Mouse (Mus musculus) bone marrow, adult 2 months (tissue): ENCODE data around the gene Spata31d1d. TPM values are rescaled to one million over a fixed set of nuclear protein-coding genes. Genes with fewer than 3 reads are reported as not detected.

Experiments used
- H3K27ac ChIP-seq: fragments of 200-500 bp; 2 replicates; pipeline ENCODE4 v1.5.1; 2012; ENCODE audit warnings: low read depth, mild to moderate bottlenecking, control low read depth, inconsistent platforms, low read length; ENCODE audit not compliant: control insufficient read depth, poor library complexity, insufficient read depth
- H3K4me1 ChIP-seq: fragments of 200-500 bp; 2 replicates; pipeline ENCODE4 v1.6.1; 2011; ENCODE audit warnings: low read length; ENCODE audit not compliant: control insufficient read depth, insufficient read depth
- H3K4me3 ChIP-seq: fragments of 200-500 bp; replicated peaks from 2 replicates; pipeline ENCODE3; 2011; ENCODE audit warnings: mild to moderate bottlenecking, low read depth, low read length, control low read depth; ENCODE audit not compliant: control insufficient read depth
- CTCF ChIP-seq: fragments of 200-500 bp; IDR thresholded peaks from 2 replicates; pipeline ENCODE4 v1.5.1; 2011; ENCODE audit warnings: low read length, control low read depth; ENCODE audit not compliant: control insufficient read depth, insufficient read depth
- POLR2A ChIP-seq: fragments of 200-500 bp; IDR thresholded peaks from 2 replicates; pipeline ENCODE4 v1.6.1; 2011; ENCODE audit warnings: low read depth, mild to moderate bottlenecking, control low read depth, low read length, borderline replicate concordance; ENCODE audit not compliant: control insufficient read depth
- WGBS: fragments of 180-500 bp; shearing (Covaris S2); methylation state at CpG from one replicate; pipeline ENCODE4 v1.1.7; 2018; 5-methylcytosine and 5-hydroxymethylcytosine counted together
- polyA plus RNA-seq: library from polyadenylated mRNA; stranded (reverse); fragments of >200 nt; gene quantifications from 2 replicates; pipeline ENCODE4 v1.2.4, GENCODE M21; 2011; ENCODE audit warnings: low replicate concordance; ENCODE audit not compliant: missing spikeins, insufficient read depth, insufficient read length

The Spata31d1d gene
- polyA plus RNA-seq, 1 experiment = not detected

GRCm38 (mm10) chr13:59679908-59680307 lies 51.6 kb downstream of the Spata31d1d start:
- no peak for TF ChIP-seq POLR2A
- no peak for TF ChIP-seq CTCF
- H3K4me1 ChIP-seq = peaks cover 1% of the 10 kb centered on the region; the same call in 1 of the 2 replicates
- H3K4me3 ChIP-seq = no peak overlapping the region
- 37% methylated on average over 4 of the region's 4 CpGs for WGBS
- no peak overlapping the region for H3K27ac ChIP-seq

DNA sequence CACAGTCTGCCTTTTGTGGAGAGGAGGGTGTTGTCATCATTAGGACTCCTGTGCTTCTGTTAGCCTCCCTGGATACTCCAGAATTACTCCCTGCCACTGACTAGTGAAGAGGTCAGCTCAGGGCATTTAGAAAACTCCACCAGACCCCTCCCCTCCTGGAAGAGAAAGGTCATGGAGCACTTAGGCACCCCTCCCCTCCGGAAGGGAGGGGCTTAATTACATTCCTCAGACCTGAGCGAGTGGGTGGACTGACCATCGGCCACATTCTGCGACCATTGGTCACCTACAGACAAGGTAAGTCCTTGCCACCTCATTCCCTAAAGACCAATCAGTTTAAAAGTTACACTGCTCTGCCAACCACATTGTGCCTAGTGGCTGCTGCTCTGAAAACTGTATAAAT lies 52.2 kb downstream of the Spata31d1d start:
- WGBS = 67% methylated on average over 4 of the region's 4 CpGs
- no peak overlapping the region for H3K4me3 ChIP-seq
- no peak for TF ChIP-seq POLR2A
- no peak for TF ChIP-seq CTCF
- no peak overlapping the region for H3K27ac ChIP-seq
- peaks cover 3% of the 10 kb centered on the region; the same call in 1 of the 2 replicates for H3K4me1 ChIP-seq

DNA sequence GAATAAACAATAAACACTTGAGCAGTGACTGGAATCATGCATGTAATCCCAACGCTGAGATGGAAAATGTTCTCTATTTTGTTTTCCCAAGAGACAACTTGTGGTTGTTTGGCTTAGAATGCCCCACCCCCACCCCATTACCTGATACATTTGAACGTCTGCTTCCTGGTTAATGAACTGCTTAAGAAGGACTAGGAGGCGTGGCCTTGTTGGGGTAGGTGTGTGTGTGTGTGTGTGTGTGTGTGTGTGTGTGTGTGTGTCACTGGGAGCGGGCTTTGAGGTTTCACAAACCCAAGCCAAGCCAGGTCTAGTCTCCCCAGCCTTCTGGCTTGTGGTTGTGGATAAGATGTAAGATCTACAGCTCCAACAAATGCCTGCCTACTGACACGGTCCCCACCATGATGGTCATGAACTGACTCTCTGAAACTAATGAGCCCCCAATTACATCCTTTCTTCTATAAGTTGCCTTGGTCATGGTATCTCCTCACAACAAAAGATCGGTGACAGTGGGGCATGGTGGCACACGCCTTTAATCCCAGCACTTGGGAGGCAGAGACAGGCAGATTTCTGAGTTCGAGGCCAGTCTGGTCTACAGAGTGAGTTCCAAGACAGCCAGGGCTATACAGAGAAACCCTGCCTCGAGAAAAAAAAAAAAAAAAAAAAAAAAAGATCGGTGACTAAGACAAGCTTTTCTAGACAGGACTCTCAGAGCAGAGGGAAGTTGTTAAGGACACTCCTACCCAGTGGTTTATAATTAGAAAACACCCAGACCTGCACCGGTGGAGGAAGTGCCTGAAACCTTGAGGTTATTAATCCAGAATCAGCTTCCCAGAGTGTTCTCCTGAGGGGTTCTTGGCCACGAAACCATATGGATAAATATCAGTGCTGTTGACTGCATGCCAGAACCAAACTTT lies 55.0 kb downstream of the Spata31d1d start:
- H3K27ac ChIP-seq = no peak overlapping the region
- H3K4me3 ChIP-seq = no peak overlapping the region
- WGBS = 40% methylated on average over 12 of the region's 12 CpGs
- peaks cover 6% of the 10 kb centered on the region; the same call in 1 of the 2 replicates for H3K4me1 ChIP-seq
- TF ChIP-seq CTCF (no peak), POLR2A (no peak)

Other genes with a start within 250 kb of the Spata31d1d start
- 18.0 and 56.6 TPM in 2 replicates for gene Agtpbp1, start 146.5 kb downstream of the Spata31d1d start, polyA plus RNA-seq
- 33.4 and 94.8 TPM in 2 replicates for gene Naa35, start 146.5 kb downstream of the Spata31d1d start, polyA plus RNA-seq
- gene Golm1, start 55.9 kb downstream of the Spata31d1d start, polyA plus RNA-seq = 12.7 and 13.9 TPM in 2 replicates
- gene 4921517D22Rik, start 37.6 kb downstream of the Spata31d1d start, polyA plus RNA-seq = not detected in 2 replicates
- not detected in 2 replicates for gene Spata31d1a, start 21.4 kb downstream of the Spata31d1d start, polyA plus RNA-seq
- gene Spata31d1b, start 19.5 kb downstream of the Spata31d1d start, polyA plus RNA-seq = not detected in 2 replicates
- not detected in 2 replicates for gene 1700014D04Rik, start 15.0 kb upstream of the Spata31d1d start, polyA plus RNA-seq
- gene Isca1, start 38.1 kb upstream of the Spata31d1d start, polyA plus RNA-seq = 95.1 and 226 TPM in 2 replicates
- 30.5 TPM in 1 of 2 replicates, not detected in the other for gene Gm49354, start 50.5 kb upstream of the Spata31d1d start, polyA plus RNA-seq
- 236 and 243 TPM in 2 replicates for gene Tut7, start 91.4 kb upstream of the Spata31d1d start, polyA plus RNA-seq